Mouse (Mus musculus) embryonic fibroblast, embryonic 13.5 days (primary cell): ENCODE data around the gene Coil. TPM values are rescaled to one million over a fixed set of nuclear protein-coding genes. Genes with fewer than 3 reads are reported as not detected.

Experiments used
- H3K27ac ChIP-seq: 2 replicates; pipeline ENCODE4 v1.5.1; 2012; ENCODE audit warnings: low read length, control low read depth, inconsistent platforms; ENCODE audit not compliant: insufficient read depth
- H3K4me1 ChIP-seq: 2 replicates; pipeline ENCODE4 v1.6.1; 2011; ENCODE audit warnings: low read length; ENCODE audit not compliant: control insufficient read depth, insufficient read depth
- H3K4me3 ChIP-seq: 2 replicates; pipeline ENCODE4 v1.5.1; 2011; ENCODE audit warnings: mild to moderate bottlenecking, control low read depth, low read length; ENCODE audit not compliant: insufficient read depth
- CTCF ChIP-seq: IDR thresholded peaks from 2 replicates; pipeline ENCODE4 v1.5.1; 2011; ENCODE audit warnings: mild to moderate bottlenecking, control low read depth, low read length, moderate library complexity, borderline replicate concordance; ENCODE audit not compliant: insufficient read depth
- POLR2A ChIP-seq: IDR thresholded peaks from 2 replicates; pipeline ENCODE4 v1.6.1; 2011; ENCODE audit warnings: low read depth, mild to moderate bottlenecking, control low read depth, low read length, moderate library complexity
- polyA plus RNA-seq: library from polyadenylated mRNA; stranded (reverse); fragments of >200 nt; gene quantifications from 2 replicates; pipeline ENCODE4 v1.2.4, GENCODE M21; 2011; ENCODE audit warnings: low read depth; ENCODE audit not compliant: missing spikeins, insufficient read length

Coil gene
- polyA plus RNA-seq, 1 experiment: 8.9 TPM

DNA sequence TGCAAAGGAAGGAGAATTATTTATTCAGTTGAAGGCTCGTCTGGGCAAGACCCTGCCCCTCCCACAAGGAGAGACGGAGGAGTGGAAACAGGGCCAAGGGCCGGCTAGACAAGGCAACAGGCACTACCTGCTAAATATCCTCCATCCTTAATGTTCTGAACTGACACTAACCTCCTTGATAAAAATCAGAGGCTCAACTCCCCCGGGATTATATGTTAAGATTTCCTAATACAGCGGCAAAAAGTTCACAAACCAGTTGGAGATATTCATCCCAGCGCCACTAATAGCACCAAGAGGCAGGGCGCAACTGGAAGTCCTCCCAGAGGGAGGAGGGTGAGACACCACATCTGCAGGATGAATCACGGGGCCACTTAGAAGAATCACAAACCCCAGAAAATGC is 21.2 kb upstream of the Coil start:
- H3K4me1 ChIP-seq: no peaks in the 10 kb centered on the region; the same call in none of the 2 replicates
- H3K27ac ChIP-seq: no peak overlapping the region
- H3K4me3 ChIP-seq: no peak overlapping the region
- TF ChIP-seq CTCF: no peak
- no peak for TF ChIP-seq POLR2A

- Histone ChIP-seq H3K4me3 (no peak overlapping the region), H3K27ac (no peak overlapping the region), H3K4me1 (no peaks in the 10 kb centered on the region; the same call in none of the 2 replicates)
- no peak for TF ChIP-seq CTCF
- no peak for TF ChIP-seq POLR2A
Measured at GRCm38 (mm10) chr11:88949802-88950639, 20.0 kb upstream of the Coil start.

- Histone ChIP-seq H3K4me1 (no peaks in the 10 kb centered on the region; the same call in none of the 2 replicates), H3K27ac (no peak overlapping the region), H3K4me3 (no peak overlapping the region)
- TF ChIP-seq CTCF (no peak), POLR2A (no peak)
Measured at GRCm38 (mm10) chr11:88950640-88951250, 19.3 kb upstream of the Coil start.

GRCm38 (mm10) chr11:88951576-88951975 is 18.5 kb upstream of the Coil start:
- Histone ChIP-seq H3K4me3 (no peak overlapping the region), H3K27ac (no peak overlapping the region), H3K4me1 (no peaks in the 10 kb centered on the region; the same call in none of the 2 replicates)
- TF ChIP-seq CTCF (no peak), POLR2A (no peak)

DNA sequence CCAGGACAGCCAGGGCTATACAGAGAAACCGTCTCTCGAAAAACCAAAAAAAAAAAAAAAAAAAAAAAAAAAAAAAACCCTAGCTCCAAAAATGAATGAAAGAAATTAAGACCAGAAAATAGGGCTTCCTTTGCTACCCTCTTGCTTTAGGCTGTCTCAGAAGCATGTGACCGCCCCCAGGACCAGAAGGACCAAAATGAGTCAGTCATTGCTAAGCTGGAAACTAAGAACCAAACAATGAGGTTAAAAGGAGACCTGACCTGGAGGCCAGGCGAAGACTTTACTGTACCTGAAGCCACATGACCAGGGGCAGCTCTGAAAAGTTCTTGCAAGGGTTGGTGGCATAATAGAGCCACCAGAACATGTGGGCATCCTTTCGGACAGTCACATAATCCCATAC is 17.9 kb upstream of the Coil start:
- TF ChIP-seq POLR2A (no peak), CTCF (no peak)
- H3K27ac ChIP-seq: no peak overlapping the region
- no peaks in the 10 kb centered on the region; the same call in none of the 2 replicates for H3K4me1 ChIP-seq
- no peak overlapping the region for H3K4me3 ChIP-seq

DNA sequence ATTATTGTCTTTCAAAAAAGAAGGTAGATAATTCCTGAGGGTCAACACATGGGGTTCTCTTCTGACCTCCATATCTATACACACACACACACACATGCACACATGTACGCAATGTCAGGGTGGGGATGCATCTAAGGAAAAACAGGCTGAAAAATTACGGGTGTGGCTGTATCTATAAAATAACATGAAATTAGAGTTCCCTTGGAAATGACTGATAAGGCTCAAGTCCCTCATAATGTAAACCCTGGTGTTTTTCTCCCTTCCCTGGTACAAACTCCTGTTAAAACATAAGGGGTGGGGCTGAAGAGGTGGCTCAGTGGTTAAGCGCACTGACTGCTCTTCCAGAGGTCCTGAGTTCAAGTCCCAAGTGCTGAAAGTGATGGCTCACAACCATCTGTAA is 16.5 kb upstream of the Coil start:
- TF ChIP-seq POLR2A (no peak), CTCF (no peak)
- no peaks in the 10 kb centered on the region; the same call in none of the 2 replicates for H3K4me1 ChIP-seq
- H3K27ac ChIP-seq: no peak overlapping the region
- peak overlapping the region; percentile 82 for H3K4me3 ChIP-seq

GRCm38 (mm10) chr11:88954803-88955202 is 15.2 kb upstream of the Coil start:
- no peaks in the 10 kb centered on the region; the same call in none of the 2 replicates for H3K4me1 ChIP-seq
- H3K4me3 ChIP-seq: peak overlapping the region; percentile 82
- TF ChIP-seq POLR2A (no peak), CTCF (no peak)
- peak overlapping the region; percentile 86 for H3K27ac ChIP-seq

DNA sequence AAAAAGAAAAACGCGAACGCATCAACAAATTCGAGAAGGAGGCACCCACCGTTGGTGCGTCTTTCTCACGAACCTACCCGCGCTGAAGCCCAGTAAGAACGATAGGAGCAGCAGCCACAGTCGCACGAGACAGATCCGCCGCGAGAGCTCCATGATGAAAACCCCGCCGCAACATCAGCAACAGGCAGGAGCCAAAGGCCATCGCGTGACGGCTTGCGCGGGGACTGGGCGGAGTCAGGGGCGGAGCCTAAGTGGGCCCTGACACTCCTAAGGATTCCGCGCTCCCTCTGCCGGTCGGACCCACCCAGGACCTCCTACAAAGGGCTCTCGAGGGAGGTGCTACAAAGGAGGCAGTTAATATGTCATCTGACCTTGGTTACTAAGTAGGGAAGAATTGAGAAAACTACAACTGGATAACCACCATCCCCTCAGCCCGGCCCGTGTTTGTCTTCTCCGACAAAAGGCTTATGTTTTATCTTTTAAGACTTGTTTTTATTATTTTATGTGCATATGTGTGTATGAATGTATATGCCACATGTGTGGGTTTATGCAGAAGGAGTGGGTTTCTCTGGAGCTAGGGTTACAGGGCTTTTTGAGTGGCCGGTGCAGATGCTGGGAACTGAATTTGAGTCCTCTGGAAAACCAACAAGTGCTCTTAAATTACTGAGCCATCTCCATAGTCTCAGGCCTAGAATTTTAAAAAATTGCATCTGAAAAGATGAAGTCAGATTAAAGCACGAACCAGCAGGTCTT is 14.7 kb upstream of the Coil start, which contains the start of gene Scpep1:
TSS of gene Scpep1 (minus strand) at position 249 of the 753 bp plus-strand sequence.
- peak within 1 kb of the TSS; percentile 86 for H3K27ac ChIP-seq
- TF ChIP-seq CTCF: peak; percentile 42; the same call in 1 of the 2 replicates
- peak; percentile 93 for TF ChIP-seq POLR2A
- peak within 1 kb of the TSS; percentile 82 for H3K4me3 ChIP-seq
- no peaks in the 10 kb centered on the region; the same call in none of the 2 replicates for H3K4me1 ChIP-seq

- Histone ChIP-seq H3K4me3 (no peak overlapping the region), H3K4me1 (no peaks in the 10 kb centered on the region), H3K27ac (no peak overlapping the region)
- no peak for TF ChIP-seq POLR2A
- no peak for TF ChIP-seq CTCF
Measured at GRCm38 (mm10) chr11:88958851-88959250, 11.2 kb upstream of the Coil start.
